Mouse (Mus musculus): ENCODE results near the gene Gm44503.

- no peak for TF ChIP-seq CTCF (IDR thresholded peaks at IDR 0.05; ENCODE audit: insufficient read depth, low read depth, low read length)
- TF ChIP-seq POLR2A (IDR thresholded peaks at IDR 0.05; ENCODE audit: insufficient read depth, low read depth, low read length): no peak
These were observed 30.1 kb downstream of the Gm44503 start for GRCm38 (mm10) chr9:72988706-72989105.

Measured in olfactory bulb, adult 2 months (tissue).